Mouse (Mus musculus): ENCODE measurements around the gene B4galnt3. TPM values are rescaled to one million over a fixed set of nuclear protein-coding genes. Genes with fewer than 3 reads are reported as not detected.

The B4galnt3 gene
- polyA plus RNA-seq, 1 experiment, result 0.66 TPM

DNA sequence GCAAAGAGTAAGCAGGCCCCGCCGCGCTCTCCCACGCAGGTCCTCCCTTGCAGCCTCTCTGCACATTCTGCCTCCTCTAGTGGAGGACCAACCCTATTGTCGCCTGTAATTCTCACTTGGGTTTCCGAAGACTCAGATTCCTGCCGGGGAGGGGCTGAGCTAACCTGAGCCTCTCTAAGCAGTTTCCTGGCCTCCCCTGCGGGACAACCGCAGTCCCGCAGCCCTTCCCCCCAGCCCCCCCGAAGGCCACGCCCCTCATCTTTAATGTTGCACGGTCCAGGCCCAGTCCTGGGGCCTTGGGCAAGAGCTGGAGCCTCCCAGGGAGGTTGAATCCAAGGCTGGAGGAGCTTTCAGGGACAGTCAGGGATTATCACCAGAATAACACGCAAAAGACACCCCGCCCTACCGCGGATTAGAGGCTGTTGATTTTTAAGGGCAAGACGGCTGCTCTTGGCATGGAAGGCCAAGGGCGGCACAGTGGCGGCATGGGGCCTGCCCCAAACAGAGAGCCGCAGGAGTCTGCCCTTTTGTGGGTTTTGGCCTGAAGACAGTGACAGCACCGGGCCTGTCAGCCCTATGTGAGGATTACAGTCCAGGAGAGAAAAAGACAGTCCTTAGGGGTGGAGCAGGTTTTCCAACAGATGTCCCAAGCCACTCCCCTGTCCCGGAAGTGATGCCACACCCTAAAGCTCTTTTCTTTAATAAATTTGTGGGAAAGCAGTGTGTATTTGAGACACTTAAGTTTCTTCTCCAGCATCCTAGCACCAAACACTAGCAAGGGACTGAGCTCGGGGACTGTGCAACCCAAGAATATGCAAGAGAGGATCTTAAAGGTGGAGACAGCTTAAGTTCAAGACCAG lies 105.8 kb downstream of the B4galnt3 start:
- Histone ChIP-seq H3K27ac (ENCODE audit: control insufficient read depth, insufficient read depth, low read length) (peak overlapping the region; percentile 72; the same call in 1 of the 2 replicates), H3K36me3 (ENCODE audit: control insufficient read depth, insufficient read depth, low read length) (no peaks in the 10 kb centered on the region), H3K4me3 (ENCODE audit: control insufficient read depth, insufficient read depth, low read length) (no peak overlapping the region), H3K27me3 (ENCODE audit: control insufficient read depth, insufficient read depth, low read length) (no peaks in the 10 kb centered on the region), H3K4me1 (replicated peaks; ENCODE audit: control insufficient read depth, insufficient read depth, low read length) (peaks cover 41% of the 10 kb centered on the region)
- peak; percentile 76 for DNase-seq
- TF ChIP-seq CTCF (IDR thresholded peaks at IDR 0.05; ENCODE audit: borderline replicate concordance, control insufficient read depth, extremely low read depth, insufficient read depth, low read length, poor library complexity) (peak; percentile 26; the same call in 1 of the 2 replicates), POLR2A (IDR thresholded peaks at IDR 0.05; ENCODE audit: control insufficient read depth, extremely low read depth, insufficient read depth, low read length, poor library complexity) (0 out of 2 replicates have a peak, but pooled peaks have one; percentile 42)
- 32% methylated on average over 24 of the region's 24 CpGs for WGBS

DNA sequence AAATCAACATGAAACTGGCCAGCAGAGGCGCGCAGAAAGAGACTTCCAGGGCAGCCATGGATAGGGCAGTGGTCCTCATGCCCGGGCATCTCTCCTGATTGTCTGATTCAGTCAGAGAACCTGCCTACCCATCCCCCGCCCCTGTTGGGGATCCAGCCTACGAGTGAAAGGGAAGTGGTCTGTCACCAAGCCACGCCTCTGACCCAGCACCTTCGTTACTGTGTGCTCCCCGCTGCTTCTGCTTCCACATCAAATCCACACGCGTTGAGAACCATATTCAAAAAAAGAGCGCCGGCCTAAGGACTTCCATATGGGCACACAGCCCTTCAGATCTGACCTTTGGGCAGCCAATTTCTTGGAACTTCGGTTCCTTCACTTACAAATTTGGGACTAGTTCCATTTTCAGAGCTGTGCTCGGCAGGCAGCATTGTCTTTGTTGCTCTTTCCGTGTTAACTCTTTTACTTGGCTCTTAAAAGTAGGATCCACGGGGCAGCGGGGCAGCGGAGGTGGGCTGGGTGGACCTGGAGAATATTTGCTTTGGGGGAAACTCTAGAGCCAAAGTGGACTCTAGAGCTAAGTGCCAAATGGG lies 106.7 kb downstream of the B4galnt3 start:
- peak; percentile 81 for DNase-seq
- Histone ChIP-seq H3K36me3 (ENCODE audit: control insufficient read depth, insufficient read depth, low read length) (no peaks in the 10 kb centered on the region), H3K27ac (ENCODE audit: control insufficient read depth, insufficient read depth, low read length) (peak overlapping the region; percentile 72; the same call in 1 of the 2 replicates), H3K4me3 (ENCODE audit: control insufficient read depth, insufficient read depth, low read length) (peak overlapping the region; percentile 46), H3K4me1 (replicated peaks; ENCODE audit: control insufficient read depth, insufficient read depth, low read length) (peaks cover 33% of the 10 kb centered on the region), H3K27me3 (ENCODE audit: control insufficient read depth, insufficient read depth, low read length) (no peaks in the 10 kb centered on the region)
- TF ChIP-seq CTCF (IDR thresholded peaks at IDR 0.05; ENCODE audit: borderline replicate concordance, control insufficient read depth, extremely low read depth, insufficient read depth, low read length, poor library complexity), result no peak
- peak; percentile 68 for TF ChIP-seq POLR2A (IDR thresholded peaks at IDR 0.05; ENCODE audit: control insufficient read depth, extremely low read depth, insufficient read depth, low read length, poor library complexity)
- WGBS, result 3% methylated on average over 18 of the region's 18 CpGs

DNA sequence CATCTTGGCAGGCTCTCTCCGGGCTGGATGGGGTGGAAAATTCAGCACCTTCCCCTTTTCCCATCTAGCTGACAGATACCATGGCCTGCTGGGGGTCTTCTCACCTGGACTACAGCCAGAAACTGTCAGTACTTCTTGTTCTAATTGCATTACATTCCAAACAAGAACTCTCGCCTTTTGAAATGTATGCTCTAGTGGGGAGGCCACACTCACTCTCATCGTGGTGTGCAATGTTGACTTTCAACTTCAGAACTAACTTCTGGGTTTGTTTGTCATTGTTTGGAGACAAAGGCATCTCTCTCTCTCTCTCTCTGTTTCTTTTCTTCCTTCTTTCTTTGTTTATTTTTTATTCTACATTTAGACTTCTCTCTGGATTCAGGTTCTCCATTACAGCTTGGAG lies 107.8 kb downstream of the B4galnt3 start:
- H3K27ac ChIP-seq (ENCODE audit: control insufficient read depth, insufficient read depth, low read length), result no peak overlapping the region
- H3K4me1 ChIP-seq (replicated peaks; ENCODE audit: control insufficient read depth, insufficient read depth, low read length), result peaks cover 38% of the 10 kb centered on the region
- 63% methylated on average over 3 of the region's 3 CpGs for WGBS
- H3K36me3 ChIP-seq (ENCODE audit: control insufficient read depth, insufficient read depth, low read length), result no peaks in the 10 kb centered on the region
- DNase-seq, result no peak
- no peak overlapping the region for H3K4me3 ChIP-seq (ENCODE audit: control insufficient read depth, insufficient read depth, low read length)
- TF ChIP-seq POLR2A (IDR thresholded peaks at IDR 0.05; ENCODE audit: control insufficient read depth, extremely low read depth, insufficient read depth, low read length, poor library complexity) (no peak), CTCF (IDR thresholded peaks at IDR 0.05; ENCODE audit: borderline replicate concordance, control insufficient read depth, extremely low read depth, insufficient read depth, low read length, poor library complexity) (no peak)
- no peaks in the 10 kb centered on the region for H3K27me3 ChIP-seq (ENCODE audit: control insufficient read depth, insufficient read depth, low read length)

DNA sequence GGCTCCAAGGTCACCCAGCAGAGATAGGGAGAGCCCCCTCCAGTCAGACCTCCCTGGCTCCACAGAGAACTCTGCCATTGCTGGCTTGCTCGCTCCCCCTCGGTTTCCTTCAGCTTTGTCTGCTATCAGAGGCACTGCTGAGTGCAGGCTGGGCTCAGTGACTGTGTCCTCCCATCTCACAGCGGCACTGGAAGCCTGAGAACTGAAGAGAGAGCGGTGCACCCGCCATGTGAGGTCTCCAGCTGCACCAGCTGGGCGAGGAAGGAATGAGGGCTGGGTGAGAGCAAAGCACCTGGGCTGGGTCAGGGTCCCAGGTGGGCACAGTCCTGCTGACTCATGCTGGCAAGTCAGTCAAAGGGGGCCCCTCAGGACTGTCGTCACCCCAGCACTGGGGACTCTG lies 108.6 kb downstream of the B4galnt3 start:
- 0 out of 2 replicates have a peak, but pooled peaks have one; percentile 63 for TF ChIP-seq CTCF (IDR thresholded peaks at IDR 0.05; ENCODE audit: borderline replicate concordance, control insufficient read depth, extremely low read depth, insufficient read depth, low read length, poor library complexity)
- 0 out of 2 replicates have a peak, but pooled peaks have one; percentile 30 for TF ChIP-seq POLR2A (IDR thresholded peaks at IDR 0.05; ENCODE audit: control insufficient read depth, extremely low read depth, insufficient read depth, low read length, poor library complexity)
- no peaks in the 10 kb centered on the region for H3K27me3 ChIP-seq (ENCODE audit: control insufficient read depth, insufficient read depth, low read length)
- H3K4me1 ChIP-seq (replicated peaks; ENCODE audit: control insufficient read depth, insufficient read depth, low read length), result peaks cover 42% of the 10 kb centered on the region
- 14% methylated on average over 7 of the region's 7 CpGs for WGBS
- no peak overlapping the region for H3K4me3 ChIP-seq (ENCODE audit: control insufficient read depth, insufficient read depth, low read length)
- DNase-seq, result peak; percentile 73
- peak overlapping the region; percentile 34; the same call in 1 of the 2 replicates for H3K27ac ChIP-seq (ENCODE audit: control insufficient read depth, insufficient read depth, low read length)
- H3K36me3 ChIP-seq (ENCODE audit: control insufficient read depth, insufficient read depth, low read length), result no peaks in the 10 kb centered on the region

DNA sequence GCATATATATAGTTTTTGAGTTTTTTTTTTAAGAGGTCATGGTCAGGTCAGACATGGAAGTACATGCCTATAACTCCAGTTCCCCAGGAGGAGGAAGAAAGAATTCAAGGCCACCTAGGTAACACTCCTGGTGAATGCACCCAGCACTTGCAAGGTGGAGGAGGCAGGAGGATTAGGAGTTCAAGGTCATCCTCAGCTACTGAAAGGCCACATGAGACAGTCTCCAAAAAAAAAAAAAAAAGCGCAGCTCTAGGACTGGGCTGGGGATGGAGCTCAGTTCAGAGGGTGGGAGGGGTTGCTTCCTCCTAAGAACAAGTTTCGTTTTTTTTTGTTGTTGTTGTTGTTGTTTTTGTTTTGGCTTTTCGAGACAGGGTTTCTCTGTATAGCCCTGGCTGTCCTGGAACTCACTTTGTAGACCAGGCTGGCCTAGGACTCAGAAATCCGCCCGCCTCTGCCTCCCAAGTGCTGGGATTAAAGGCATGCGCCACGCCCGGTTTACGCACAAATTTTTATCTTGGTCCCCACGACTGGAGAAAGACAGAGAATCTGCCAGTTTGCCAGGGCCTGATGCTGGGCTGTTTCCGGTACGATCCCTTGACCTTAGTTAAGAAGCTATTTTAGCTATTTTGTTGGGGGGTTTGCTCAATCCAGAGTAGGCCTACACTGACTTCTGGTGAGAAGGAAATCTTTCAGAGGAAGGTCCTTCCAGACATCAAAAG lies 109.2 kb downstream of the B4galnt3 start:
- H3K36me3 ChIP-seq (ENCODE audit: control insufficient read depth, insufficient read depth, low read length), result no peaks in the 10 kb centered on the region
- H3K4me1 ChIP-seq (replicated peaks; ENCODE audit: control insufficient read depth, insufficient read depth, low read length), result peaks cover 44% of the 10 kb centered on the region
- H3K4me3 ChIP-seq (ENCODE audit: control insufficient read depth, insufficient read depth, low read length), result no peak overlapping the region
- no peak for TF ChIP-seq CTCF (IDR thresholded peaks at IDR 0.05; ENCODE audit: borderline replicate concordance, control insufficient read depth, extremely low read depth, insufficient read depth, low read length, poor library complexity)
- no peak for TF ChIP-seq POLR2A (IDR thresholded peaks at IDR 0.05; ENCODE audit: control insufficient read depth, extremely low read depth, insufficient read depth, low read length, poor library complexity)
- no peak for DNase-seq
- H3K27ac ChIP-seq (ENCODE audit: control insufficient read depth, insufficient read depth, low read length), result peak overlapping the region; percentile 34; the same call in 1 of the 2 replicates
- 94% methylated on average over 12 of the region's 12 CpGs for WGBS
- no peaks in the 10 kb centered on the region for H3K27me3 ChIP-seq (ENCODE audit: control insufficient read depth, insufficient read depth, low read length)

DNA sequence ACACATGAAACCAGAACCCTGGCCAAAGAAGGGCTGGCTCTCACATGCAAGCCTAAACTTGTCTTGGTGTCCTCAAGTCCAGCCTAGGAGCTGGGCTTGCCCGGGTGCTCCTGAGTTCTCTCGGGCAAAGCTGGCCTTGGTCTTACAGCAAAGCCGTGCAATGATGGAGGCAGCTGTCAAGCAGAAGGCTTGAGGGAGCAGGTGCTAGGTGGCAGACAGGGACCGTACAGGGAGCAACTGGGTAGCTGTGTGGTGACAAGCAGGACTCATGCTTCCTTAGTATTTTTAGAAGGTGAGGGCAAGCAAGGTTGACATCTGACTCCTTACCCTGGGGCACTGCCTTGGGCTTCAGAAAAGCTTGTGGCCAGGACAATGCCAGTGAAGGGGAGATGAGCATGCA lies 110.6 kb downstream of the B4galnt3 start:
- H3K4me1 ChIP-seq (replicated peaks; ENCODE audit: control insufficient read depth, insufficient read depth, low read length), result peaks cover 43% of the 10 kb centered on the region
- TF ChIP-seq POLR2A (IDR thresholded peaks at IDR 0.05; ENCODE audit: control insufficient read depth, extremely low read depth, insufficient read depth, low read length, poor library complexity) (no peak), CTCF (IDR thresholded peaks at IDR 0.05; ENCODE audit: borderline replicate concordance, control insufficient read depth, extremely low read depth, insufficient read depth, low read length, poor library complexity) (no peak)
- H3K4me3 ChIP-seq (ENCODE audit: control insufficient read depth, insufficient read depth, low read length), result no peak overlapping the region
- H3K27ac ChIP-seq (ENCODE audit: control insufficient read depth, insufficient read depth, low read length), result no peak overlapping the region
- no peaks in the 10 kb centered on the region for H3K36me3 ChIP-seq (ENCODE audit: control insufficient read depth, insufficient read depth, low read length)
- 92% methylated on average over 4 of the region's 4 CpGs for WGBS
- DNase-seq, result no peak
- no peaks in the 10 kb centered on the region for H3K27me3 ChIP-seq (ENCODE audit: control insufficient read depth, insufficient read depth, low read length)

Data from thymus, adult 2 months (tissue).